Mouse (Mus musculus) embryonic facial prominence, embryonic 11.5 days (tissue): ENCODE data around the gene Gm13271. TPM values are rescaled to one million over a fixed set of nuclear protein-coding genes. Genes with fewer than 3 reads are reported as not detected.
"Not testable (repeated sequence)": the region's sequence is repeated elsewhere in the genome, so short reads cannot be mapped to it uniquely, and the experiment has no call there.

Source experiments
- ATAC-seq: fragments of 200-750 bp; cut with Nextera tagmentation; replicated peaks from 2 replicates; pipeline ENCODE4 v1.8.0; 2017; ENCODE audit warnings: low read depth; ENCODE audit not compliant: insufficient number of reproducible peaks, low FRiP score, low TSS enrichment
- DNase-seq: peaks from one replicate; pipeline ENCODE4 v3.0.0-alpha.2; 2015; ENCODE audit warnings: low spot score
- H3K27ac ChIP-seq: fragments of 300-500 bp; sonication (generic); replicated peaks from 2 replicates; pipeline ENCODE4 v1.5.1; 2014; ENCODE audit warnings: mild to moderate bottlenecking, low read depth, low read length, control low read depth
- H3K27me3 ChIP-seq: fragments of 300-500 bp; sonication (generic); 2 replicates; pipeline ENCODE4 v1.6.1; 2014; ENCODE audit warnings: mild to moderate bottlenecking, low read length, moderate library complexity, mixed read lengths; ENCODE audit not compliant: control insufficient read depth, insufficient read depth
- H3K36me3 ChIP-seq: fragments of 300-500 bp; sonication (generic); replicated peaks from 2 replicates; pipeline ENCODE4 v1.6.1; 2014; ENCODE audit warnings: low read depth, mild to moderate bottlenecking, low read length, moderate library complexity, mixed read lengths; ENCODE audit not compliant: control insufficient read depth, insufficient read depth
- H3K4me1 ChIP-seq: fragments of 300-500 bp; sonication (generic); 2 replicates; pipeline ENCODE4 v1.6.1; 2014; ENCODE audit warnings: low read length, mixed read lengths; ENCODE audit not compliant: control insufficient read depth, insufficient read depth
- H3K4me2 ChIP-seq: fragments of 300-500 bp; sonication (generic); 2 replicates; pipeline ENCODE4 v1.6.1; 2014; ENCODE audit warnings: low read depth, mild to moderate bottlenecking, control low read depth, low read length, moderate library complexity
- H3K4me3 ChIP-seq: fragments of 300-500 bp; sonication (generic); 2 replicates; pipeline ENCODE4 v1.5.1; 2014; ENCODE audit warnings: low read depth, low read length, control low read depth
- H3K9ac ChIP-seq: fragments of 300-500 bp; sonication (generic); replicated peaks from 2 replicates; pipeline ENCODE4 v1.6.1; 2014; ENCODE audit warnings: mild to moderate bottlenecking, control low read depth, low read length
- H3K9me3 ChIP-seq: fragments of 300-500 bp; sonication (generic); replicated peaks from 2 replicates; pipeline ENCODE4 v1.6.1; 2016; ENCODE audit warnings: mild to moderate bottlenecking, low read length, inconsistent platforms, mixed read lengths; ENCODE audit not compliant: control insufficient read depth
- WGBS: fragments of 180-500 bp; shearing (Covaris S2); extraction: QIAGEN DNeasy Blood & Tissue Kit; methylation state at CpG from one replicate; pipeline ENCODE4 v1.1.7; 2014; 5-methylcytosine and 5-hydroxymethylcytosine counted together
- polyA plus RNA-seq: library from polyadenylated mRNA; unstranded; fragments of >200 nt; fragmentation: Nextera tagmentation; extraction: Ambion mirVana; gene quantifications from 2 replicates; pipeline ENCODE4 v1.2.1, GENCODE M21; 2014

Gm13271 gene
- polyA plus RNA-seq, 1 experiment from 2014 or later: not detected

GRCm38 (mm10) chr4:88763384-88764018 is 8.8 kb downstream of the Gm13271 start:
- 4% methylated on average over 26 of the region's 42 CpGs for WGBS
- not testable (repeated sequence) for H3K27ac ChIP-seq, ATAC-seq, H3K27me3 ChIP-seq, H3K9ac ChIP-seq, H3K9me3 ChIP-seq, H3K4me1 ChIP-seq, H3K36me3 ChIP-seq
- Histone ChIP-seq H3K4me3 (peak overlapping the region; percentile 25), H3K4me2 (peak overlapping the region; percentile 38)
- peak; percentile 71 for DNase-seq

GRCm38 (mm10) chr4:88773534-88773933 is 18.9 kb downstream of the Gm13271 start, which contains the start of gene Gm13290:
TSS of gene Gm13290 (plus strand) at chr4:88773834.
- H3K36me3 ChIP-seq, H3K4me3 ChIP-seq, H3K4me1 ChIP-seq, ATAC-seq, H3K9ac ChIP-seq, DNase-seq, H3K27ac ChIP-seq, H3K27me3 ChIP-seq, H3K9me3 ChIP-seq, H3K4me2 ChIP-seq: not testable (repeated sequence)
- WGBS: no CpG with 5 or more reads among the region's 32 CpGs

- no CpG with 5 or more reads among the region's 29 CpGs for WGBS
- not testable (repeated sequence) for H3K4me2 ChIP-seq, H3K27me3 ChIP-seq
Measured at GRCm38 (mm10) chr4:88776622-88777021, 22.0 kb downstream of the Gm13271 start, which contains the start of gene Gm13289. TSS of gene Gm13289 (plus strand) at chr4:88776922.

GRCm38 (mm10) chr4:88779550-88779949 is 24.9 kb downstream of the Gm13271 start, which contains the start of gene Gm13272:
TSS of gene Gm13272 (plus strand) at chr4:88779850.
- not testable (repeated sequence) for DNase-seq, H3K27me3 ChIP-seq, H3K4me2 ChIP-seq, H3K9ac ChIP-seq, H3K4me3 ChIP-seq, H3K27ac ChIP-seq, H3K9me3 ChIP-seq, H3K36me3 ChIP-seq, ATAC-seq, H3K4me1 ChIP-seq
- no CpG with 5 or more reads among the region's 29 CpGs for WGBS

More at GRCm38 (mm10) chr4:88776622-88777021, 22.0 kb downstream of the Gm13271 start, which contains the start of gene Gm13289:
- H3K9me3 ChIP-seq, H3K27ac ChIP-seq, ATAC-seq, H3K4me3 ChIP-seq, H3K36me3 ChIP-seq, H3K9ac ChIP-seq, DNase-seq, H3K4me1 ChIP-seq: not testable (repeated sequence)

DNA sequence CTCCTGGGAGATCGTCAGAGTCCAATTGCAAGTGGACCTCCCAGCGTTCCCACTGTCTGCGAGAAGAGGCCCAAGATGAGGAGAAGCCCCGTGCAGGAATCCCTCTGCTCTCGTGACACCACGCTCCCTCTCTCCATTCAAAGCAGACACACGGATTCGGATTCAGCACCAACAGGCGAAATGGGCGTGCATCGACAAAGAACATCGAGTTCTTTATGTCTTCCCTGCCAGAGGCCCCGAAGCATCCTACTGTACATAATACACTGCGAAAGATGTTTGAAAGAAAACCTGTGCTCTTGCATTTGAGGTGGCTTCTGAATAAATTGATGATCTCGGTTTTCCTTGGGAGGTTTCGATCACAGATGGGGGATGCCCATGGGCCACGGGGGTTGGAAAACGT is 25.7 kb downstream of the Gm13271 start:
- not testable (repeated sequence) for H3K4me2 ChIP-seq, H3K36me3 ChIP-seq, H3K27ac ChIP-seq, H3K27me3 ChIP-seq, DNase-seq, H3K4me1 ChIP-seq, H3K9ac ChIP-seq, H3K4me3 ChIP-seq, H3K9me3 ChIP-seq, ATAC-seq
- 42% methylated on average over 15 of the region's 18 CpGs for WGBS

GRCm38 (mm10) chr4:88781831-88782230 is 27.2 kb downstream of the Gm13271 start, which contains the start of gene Ifnz:
TSS of gene Ifnz (plus strand) at chr4:88782131.
- not testable (repeated sequence) for H3K27me3 ChIP-seq, ATAC-seq, H3K9ac ChIP-seq, H3K27ac ChIP-seq, H3K4me1 ChIP-seq, DNase-seq, H3K36me3 ChIP-seq, H3K4me2 ChIP-seq, H3K4me3 ChIP-seq, H3K9me3 ChIP-seq
- 11% methylated on average over 3 of the region's 7 CpGs for WGBS

GRCm38 (mm10) chr4:88782335-88782734 is 27.7 kb downstream of the Gm13271 start:
- not testable (repeated sequence) for H3K4me1 ChIP-seq, ATAC-seq, H3K36me3 ChIP-seq, H3K4me2 ChIP-seq, H3K9ac ChIP-seq, DNase-seq, H3K9me3 ChIP-seq, H3K27me3 ChIP-seq, H3K4me3 ChIP-seq, H3K27ac ChIP-seq
- 0% methylated on average over 3 of the region's 31 CpGs for WGBS

GRCm38 (mm10) chr4:88785409-88785808 is 30.7 kb downstream of the Gm13271 start, which contains the start of gene Gm13276:
TSS of gene Gm13276 (plus strand) at chr4:88785709.
- not testable (repeated sequence) for H3K4me2 ChIP-seq, ATAC-seq, H3K4me3 ChIP-seq, H3K4me1 ChIP-seq, H3K36me3 ChIP-seq, H3K9me3 ChIP-seq, DNase-seq, H3K27me3 ChIP-seq, H3K9ac ChIP-seq, H3K27ac ChIP-seq
- no CpG with 5 or more reads among the region's 27 CpGs for WGBS
